Mouse (Mus musculus) CH12.LX (cell line): ENCODE results near the gene Ssh2. TPM values are rescaled to one million over a fixed set of nuclear protein-coding genes. Genes with fewer than 3 reads are reported as not detected.

Source experiments
- DNase-seq: peaks from one replicate; pipeline ENCODE4 v3.0.0-alpha.2; 2013; ENCODE audit errors: extremely low read depth
- H3K27ac ChIP-seq: 2 replicates; pipeline ENCODE4 v1.5.1; 2012; ENCODE audit warnings: low read depth, mild to moderate bottlenecking, control low read depth, moderate library complexity; ENCODE audit not compliant: insufficient read depth
- H3K27me3 ChIP-seq: replicated peaks from 2 replicates; pipeline ENCODE3; 2012; ENCODE audit warnings: inconsistent platforms
- H3K36me3 ChIP-seq, 2 experiments: replicated peaks in 1 of 2; 2 replicates each; pipeline versions ENCODE3 to v1.6.1; 2012; ENCODE audit warnings: inconsistent platforms in 1 of 2, low read length in 1 of 2, mild to moderate bottlenecking in 1 of 2, mixed read lengths in 1 of 2, moderate library complexity in 1 of 2; ENCODE audit not compliant: control insufficient read depth in 1 of 2, insufficient read depth in 1 of 2
- H3K4me1 ChIP-seq, 2 experiments: 2 replicates each; pipeline ENCODE4 v1.6.1; 2012; ENCODE audit warnings: inconsistent platforms in 1 of 2, moderate library complexity in 1 of 2; ENCODE audit not compliant: insufficient read depth in 2 of 2, control insufficient read depth in 1 of 2
- H3K4me2 ChIP-seq: 2 replicates; pipeline ENCODE4 v1.6.1; 2012; ENCODE audit warnings: low read depth, mild to moderate bottlenecking, control low read depth; ENCODE audit not compliant: poor library complexity, insufficient read depth, severe bottlenecking
- H3K4me3 ChIP-seq, 3 experiments: fragments of 150-350 bp in 1 of 3; sonication (generic) in 1 of 3; replicated peaks in 1 of 3; 2 replicates each; pipeline versions ENCODE3 to v1.5.1; 2011 to 2012; ENCODE audit warnings: low read depth in 2 of 3, low read length in 2 of 3, mild to moderate bottlenecking in 2 of 3, moderate library complexity in 2 of 3, control low read depth in 1 of 3, improper control_type of control experiment in 1 of 3, inconsistent platforms in 1 of 3, mixed read lengths in 1 of 3; ENCODE audit not compliant: poor library complexity in 1 of 3
- H3K79me2 ChIP-seq: replicated peaks from 2 replicates; pipeline ENCODE4 v1.6.1; 2012; ENCODE audit warnings: mild to moderate bottlenecking, moderate library complexity; ENCODE audit not compliant: control insufficient read depth, poor library complexity, insufficient read depth, severe bottlenecking; ENCODE audit errors: extremely low read depth
- H3K9ac ChIP-seq: 2 replicates; pipeline ENCODE4 v1.6.1; 2012; ENCODE audit warnings: low read depth, mild to moderate bottlenecking, control low read depth, moderate library complexity; ENCODE audit not compliant: insufficient read depth
- H3K9me3 ChIP-seq: replicated peaks from 2 replicates; pipeline ENCODE3; 2012; ENCODE audit warnings: low read length, inconsistent platforms, mixed read lengths
- BHLHE40 ChIP-seq: IDR thresholded peaks from 2 replicates; pipeline ENCODE4 v1.6.1; 2011; ENCODE audit warnings: mild to moderate bottlenecking, low read depth, low read length, improper control_type of control experiment
- CHD1 ChIP-seq: IDR thresholded peaks from 2 replicates; pipeline ENCODE4 v1.6.1; 2012; ENCODE audit warnings: low read depth, low read length, improper control_type of control experiment, inconsistent platforms
- CHD2 ChIP-seq: IDR thresholded peaks from 2 replicates; pipeline ENCODE4 v1.6.1; 2011; ENCODE audit warnings: low read length, improper control_type of control experiment
- CTCF ChIP-seq, 2 experiments: IDR thresholded peaks in 1 of 2; conservative IDR thresholded peaks in 1 of 2; 2 replicates each; pipeline ENCODE4 v1.5.1; 2011 to 2012; ENCODE audit warnings: low read depth in 2 of 2, low read length in 2 of 2, improper control_type of control experiment in 1 of 2, inconsistent platforms in 1 of 2, mild to moderate bottlenecking in 1 of 2, moderate library complexity in 1 of 2
- ELF1 ChIP-seq: IDR thresholded peaks from 2 replicates; pipeline ENCODE4 v1.6.1; 2014; ENCODE audit warnings: low read depth, mild to moderate bottlenecking, inconsistent platforms, low read length, improper control_type of control experiment
- EP300 ChIP-seq: IDR thresholded peaks from 2 replicates; pipeline ENCODE4 v1.6.1; 2011; ENCODE audit warnings: low read length, improper control_type of control experiment
- HCFC1 ChIP-seq: IDR thresholded peaks from 2 replicates; pipeline ENCODE4 v1.6.1; 2012; ENCODE audit warnings: low read depth, mild to moderate bottlenecking, inconsistent platforms, low read length, improper control_type of control experiment
- IRF4 ChIP-seq: IDR thresholded peaks from 2 replicates; pipeline ENCODE4 v1.6.1; 2014; ENCODE audit warnings: low read depth, mild to moderate bottlenecking, inconsistent platforms, low read length, improper control_type of control experiment
- JUND ChIP-seq: conservative IDR thresholded peaks from 2 replicates; pipeline ENCODE4 v1.6.1; 2011; ENCODE audit warnings: low read depth, low read length, improper control_type of control experiment
- KAT2A ChIP-seq: IDR thresholded peaks from 2 replicates; pipeline ENCODE4 v1.6.1; 2012; ENCODE audit warnings: low read length, improper control_type of control experiment, inconsistent platforms; ENCODE audit not compliant: insufficient replicate concordance
- MAFK ChIP-seq: IDR thresholded peaks from 2 replicates; pipeline ENCODE4 v1.6.1; 2011; ENCODE audit warnings: low read length, improper control_type of control experiment; ENCODE audit not compliant: insufficient replicate concordance
- MAX ChIP-seq: IDR thresholded peaks from 2 replicates; pipeline ENCODE4 v1.6.1; 2011; ENCODE audit warnings: low read length, improper control_type of control experiment
- MAZ ChIP-seq: IDR thresholded peaks from 2 replicates; pipeline ENCODE4 v1.6.1; 2012; ENCODE audit warnings: low read depth, mild to moderate bottlenecking, inconsistent platforms, low read length, improper control_type of control experiment, moderate library complexity
- MXI1 ChIP-seq: IDR thresholded peaks from 2 replicates; pipeline ENCODE4 v1.6.1; 2011; ENCODE audit warnings: mild to moderate bottlenecking, low read depth, low read length, improper control_type of control experiment
- MYC ChIP-seq: IDR thresholded peaks from 2 replicates; pipeline ENCODE4 v1.6.1; 2011; ENCODE audit warnings: low read depth, mild to moderate bottlenecking, improper control_type of control experiment, low read length
- NELFE ChIP-seq: IDR thresholded peaks from 2 replicates; pipeline ENCODE4 v1.6.1; 2011; ENCODE audit warnings: low read depth, low read length, improper control_type of control experiment
- NRF1 ChIP-seq: IDR thresholded peaks from 2 replicates; pipeline ENCODE4 v1.6.1; 2014; ENCODE audit warnings: low read depth, mild to moderate bottlenecking, inconsistent platforms, low read length, improper control_type of control experiment, moderate library complexity
- PAX5 ChIP-seq: IDR thresholded peaks from 2 replicates; pipeline ENCODE4 v1.6.1; 2012; ENCODE audit warnings: low read length, inconsistent platforms, mixed read lengths
- POLR2A ChIP-seq: IDR thresholded peaks from 2 replicates; pipeline ENCODE4 v1.6.1; 2011; ENCODE audit warnings: low read depth, mild to moderate bottlenecking, improper control_type of control experiment, low read length
- POLR2AphosphoS2 ChIP-seq: IDR thresholded peaks from 2 replicates; pipeline ENCODE4 v1.6.1; 2011; ENCODE audit warnings: low read depth, low read length, improper control_type of control experiment
- RCOR1 ChIP-seq: conservative IDR thresholded peaks from 2 replicates; pipeline ENCODE4 v1.6.1; 2012; ENCODE audit warnings: low read depth, mild to moderate bottlenecking, inconsistent platforms, low read length, improper control_type of control experiment
- SIN3A ChIP-seq: IDR thresholded peaks from 2 replicates; pipeline ENCODE4 v1.6.1; 2012; ENCODE audit warnings: low read length, improper control_type of control experiment, inconsistent platforms
- SMC3 ChIP-seq: IDR thresholded peaks from 2 replicates; pipeline ENCODE4 v1.6.1; 2011; ENCODE audit warnings: low read depth, low read length, improper control_type of control experiment
- TBP ChIP-seq: conservative IDR thresholded peaks from 2 replicates; pipeline ENCODE4 v1.6.1; 2011; ENCODE audit warnings: low read depth, low read length, improper control_type of control experiment
- TCF12 ChIP-seq: IDR thresholded peaks from 2 replicates; pipeline ENCODE4 v1.6.1; 2014; ENCODE audit warnings: low read depth, mild to moderate bottlenecking, inconsistent platforms, low read length, improper control_type of control experiment
- USF1 ChIP-seq: IDR thresholded peaks from 2 replicates; pipeline ENCODE4 v1.6.1; 2014; ENCODE audit warnings: low read depth, mild to moderate bottlenecking, inconsistent platforms, low read length, improper control_type of control experiment
- ZC3H11A ChIP-seq: IDR thresholded peaks from 2 replicates; pipeline ENCODE4 v1.6.1; 2012; ENCODE audit warnings: low read depth, mild to moderate bottlenecking, inconsistent platforms, low read length, improper control_type of control experiment
- ZKSCAN1 ChIP-seq: IDR thresholded peaks from 2 replicates; pipeline ENCODE4 v1.6.1; 2012; ENCODE audit warnings: low read depth, inconsistent platforms, low read length, improper control_type of control experiment, borderline replicate concordance
- dilution Hi-C: fragments of 300-500 bp; cut with MboI; formaldehyde crosslinking; loops from 2 replicates; pipeline ENCODE4 v1.14.3; 2020; ENCODE audit warnings: low sequenced_read_pairs; ENCODE audit not compliant: extremely low pct_unique_long_range_greater_than_20kb, extremely low pct_ligation_motif_present
- in situ Hi-C: fragments of 300-500 bp; cut with MboI; formaldehyde crosslinking; loops from 3 replicates; pipeline ENCODE4 v1.14.3; 2019; ENCODE audit warnings: low sequenced_read_pairs, low pct_ligation_motif_present, low pct_unique_long_range_greater_than_20kb, mixed read lengths
- polyA plus RNA-seq: library from polyadenylated mRNA; unstranded; fragments of >175 nt; gene quantifications from 2 replicates; pipeline ENCODE4 v1.2.1, GENCODE M21; 2012; ENCODE audit warnings: low read depth; ENCODE audit not compliant: insufficient read length
- total RNA-seq, 2 experiments: library from RNA; depleted of rRNA; stranded (reverse); fragments of 300-350 nt in 1 of 2; fragments of >200 nt in 1 of 2; gene quantifications; 2 replicates each; pipeline ENCODE4 v1.2.3; 2012 to 2014

Ssh2 gene
- total and polyA plus RNA-seq, 3 experiments = 5.9 to 14.6 (median 6.3) TPM

DNA sequence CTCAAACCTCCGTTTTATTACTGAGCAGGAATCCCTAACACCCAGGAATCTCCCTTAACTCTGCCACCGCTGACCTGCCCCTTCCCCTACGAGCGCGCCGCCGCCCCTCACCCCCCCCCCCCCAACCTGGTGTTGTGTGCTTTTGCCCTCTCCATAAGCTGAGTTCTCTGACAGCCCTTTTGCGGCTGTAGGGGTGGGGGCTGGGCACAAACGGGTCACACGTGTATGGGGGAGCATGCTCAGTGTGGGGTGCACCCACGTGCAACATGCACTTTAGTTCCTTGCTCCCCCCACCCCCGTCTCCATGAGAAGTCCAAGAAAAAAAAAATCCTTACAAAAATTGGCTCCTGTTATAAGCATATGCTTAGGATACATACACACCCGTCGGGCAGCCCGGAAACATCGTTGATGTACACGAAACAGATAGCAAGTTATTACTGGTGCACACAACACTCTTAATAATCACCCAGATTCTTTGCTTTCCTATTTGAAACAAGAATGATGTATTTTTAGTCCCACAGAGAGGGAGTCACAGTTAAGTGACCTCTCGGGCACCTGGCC lies 276.3 kb downstream of the Ssh2 start:
- Histone ChIP-seq H3K4me3 (peak overlapping the region; percentile 78 to 98 (median 84)), H3K4me2 (peak overlapping the region; percentile 90), H3K79me2 (peaks cover 34% of the 10 kb centered on the region), H3K4me1 (peaks cover 24 to 58% of the 10 kb centered on the region in 2 experiments), H3K9me3 (no peaks in the 10 kb centered on the region), H3K27ac (peak overlapping the region; percentile 49), H3K36me3 (peaks cover 0 to 15% of the 10 kb centered on the region in 2 experiments), H3K27me3 (peaks cover 34% of the 10 kb centered on the region), H3K9ac (peak overlapping the region; percentile 95)
- TF ChIP-seq ELF1 (peak; percentile 24; the same call in 1 of the 2 replicates), CHD2 (peak; percentile 90), CHD1 (no peak), POLR2AphosphoS2 (no peak), BHLHE40 (peak; percentile 82), MAX (peak; percentile 91), TBP (0 out of 2 replicates have a peak, but pooled peaks have one; percentile 34), HCFC1 (peak; percentile 36), MAFK (no peak), RCOR1 (no peak), ZKSCAN1 (no peak), MAZ (no peak; the same call in 1 of the 2 replicates), PAX5 (no peak), SIN3A (no peak), IRF4 (peak; percentile 11; the same call in 1 of the 2 replicates), EP300 (no peak), JUND (no peak), POLR2A (no peak), SMC3 (no peak), USF1 (no peak), KAT2A (no peak), NELFE (0 out of 2 replicates have a peak, but pooled peaks have one; percentile 35), ZC3H11A (no peak), MYC (peak; percentile 96), CTCF (conservative IDR thresholded peaks at IDR 0.05 in 1 of 2, IDR thresholded peaks at IDR 0.05 in 1 of 2; ENCODE audit: low read depth in 2 of 2, low read length in 2 of 2) (no peak), NRF1 (peak; percentile 77), MXI1 (peak; percentile 96), TCF12 (peak; percentile 51; the same call in 1 of the 2 replicates)
- DNase-seq = peak; percentile 70
- dilution Hi-C loops (no loop called here), in situ Hi-C loops (no loop called here)
